Mouse (Mus musculus) T-helper 17 cell (primary cell): ENCODE measurements around the gene Pdzd2.

ENCODE experiments used
- in situ Hi-C, 2 experiments: fragments of 300-600 bp; cut with MboI, MseI; formaldehyde crosslinking; loops; 1 replicate in 1 of 2; 2 replicates in 1 of 2; pipeline ENCODE4 v1.15.1; 2025; ENCODE audit warnings: high pct_unique_total_duplicates in 2 of 2

Gene Pdzd2

DNA sequence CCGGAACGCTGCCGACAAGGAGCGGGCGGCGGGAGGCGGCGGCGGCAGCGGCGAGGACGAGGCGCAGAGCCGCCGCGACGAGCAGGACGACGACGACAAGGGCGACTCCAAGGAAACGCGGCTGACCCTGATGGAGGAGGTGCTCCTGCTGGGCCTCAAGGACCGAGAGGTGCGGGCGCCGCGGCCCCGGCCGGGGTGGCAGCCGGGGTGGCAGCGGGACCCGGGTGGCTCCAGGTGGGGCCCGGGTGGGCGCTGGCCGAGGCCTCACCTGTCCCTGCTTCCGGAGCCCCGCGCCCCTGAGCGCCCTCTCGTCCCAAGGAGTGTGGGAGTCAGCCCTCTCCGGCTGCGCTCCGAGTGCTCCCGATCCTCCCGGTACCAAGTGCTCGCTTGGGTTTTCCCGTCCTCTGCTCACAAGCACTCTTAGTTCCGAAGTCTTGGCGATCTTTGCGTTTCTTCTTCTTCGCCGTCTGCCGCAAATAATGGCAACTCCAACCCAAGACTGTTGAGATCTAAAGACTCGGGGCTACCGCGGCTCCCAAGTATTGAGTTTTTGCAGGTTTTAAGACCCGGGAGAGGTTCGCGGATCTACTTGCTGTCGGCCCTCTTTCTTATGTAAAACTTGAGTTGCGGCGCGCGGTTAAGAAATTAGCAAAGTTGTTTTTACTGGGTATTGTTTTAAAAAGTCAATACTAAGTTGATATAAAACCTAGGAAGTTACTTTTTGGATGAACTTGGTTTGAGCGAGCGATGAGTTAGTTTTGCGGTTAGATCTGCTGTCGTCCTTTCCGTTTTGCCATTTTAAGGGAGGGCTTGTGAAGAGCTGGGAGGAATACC, 417.7 kb downstream of the Pdzd2 start, which contains the start of gene 1810049J17Rik:
Gene 1810049J17Rik, minus strand, starts transcription at position 112 of the 834 bp plus-strand sequence.
- in situ Hi-C loops, result loop anchor here in 1 of 2 experiments (25.0 kb wide), 1 partner anchor 335 kb away; the partner anchor contains the start of gene Sub1

DNA sequence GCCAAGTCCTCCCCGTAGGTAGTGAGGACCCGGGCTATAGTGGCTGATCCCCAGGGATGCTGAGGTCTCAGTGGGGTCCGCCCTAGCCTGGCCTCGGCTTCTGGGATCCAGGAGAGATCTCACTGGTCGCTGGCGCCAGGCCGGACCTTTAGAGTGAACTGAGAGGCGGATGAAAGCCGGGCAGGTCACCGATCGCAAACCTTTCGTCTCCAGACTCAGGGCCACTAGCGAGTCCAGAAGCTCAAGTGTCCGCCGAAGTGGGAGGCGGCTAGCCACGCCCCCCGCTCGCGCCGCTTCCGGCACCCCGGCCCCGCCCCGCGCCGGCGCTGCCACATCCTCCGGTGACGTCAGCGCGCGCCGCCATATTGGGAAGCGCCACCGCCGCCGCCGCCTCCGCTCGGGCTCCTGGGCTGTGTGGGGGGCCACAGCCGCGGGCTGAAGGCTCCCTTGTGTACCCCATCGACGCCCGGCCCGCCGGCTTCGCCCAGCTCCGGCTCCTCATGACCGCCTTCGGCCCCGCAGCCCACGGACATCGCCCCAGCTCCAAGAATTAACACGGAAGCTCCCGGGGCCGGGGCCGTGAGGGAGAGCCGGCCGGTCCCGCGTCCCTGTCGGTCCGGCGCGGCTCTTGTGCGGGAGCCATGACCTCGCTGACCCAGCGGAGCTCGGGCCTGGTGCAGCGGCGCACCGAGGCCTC, 418.5 kb downstream of the Pdzd2 start, which contains the start of gene Golph3:
Gene Golph3, plus strand, starts transcription at position 360 of the 697 bp plus-strand sequence.
- in situ Hi-C loops, result loop anchor here in 1 of 2 experiments (25.0 kb wide), 1 partner anchor 334 kb away; the partner anchor contains the start of gene Sub1

DNA sequence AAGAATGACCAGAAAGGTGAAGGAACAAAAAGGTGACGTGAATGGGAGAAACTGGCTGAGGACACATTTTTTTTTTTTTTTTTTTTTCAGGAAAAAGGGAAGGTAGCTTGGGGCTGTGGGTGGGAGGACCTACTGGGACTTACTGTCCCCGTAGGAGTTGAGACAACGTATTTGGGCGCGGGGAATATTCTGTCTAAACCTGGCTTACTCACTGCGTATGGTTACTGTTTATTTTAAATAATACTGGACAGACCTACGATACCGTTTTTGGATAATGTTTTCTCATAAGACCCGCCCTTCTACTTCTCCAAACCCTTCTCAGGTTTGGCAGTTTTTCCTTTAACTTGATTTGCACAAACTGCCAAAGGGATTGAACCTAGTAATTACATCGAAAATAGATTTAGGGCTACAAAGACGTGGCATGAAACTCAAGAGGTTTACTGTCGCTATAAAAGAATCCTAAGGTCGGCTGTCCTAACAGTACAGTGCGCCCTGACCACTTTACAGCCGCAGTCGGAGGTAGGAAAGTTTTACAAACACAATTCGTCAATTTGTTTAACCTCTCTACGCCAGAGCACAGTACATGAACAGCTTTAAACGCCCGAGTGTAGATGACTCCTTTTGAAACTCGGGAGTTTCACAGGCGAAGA, 419.2 kb downstream of the Pdzd2 start:
- in situ Hi-C loops, result loop anchor here in 1 of 2 experiments (25.0 kb wide), 1 partner anchor 333 kb away; the partner anchor contains the start of gene Sub1

DNA sequence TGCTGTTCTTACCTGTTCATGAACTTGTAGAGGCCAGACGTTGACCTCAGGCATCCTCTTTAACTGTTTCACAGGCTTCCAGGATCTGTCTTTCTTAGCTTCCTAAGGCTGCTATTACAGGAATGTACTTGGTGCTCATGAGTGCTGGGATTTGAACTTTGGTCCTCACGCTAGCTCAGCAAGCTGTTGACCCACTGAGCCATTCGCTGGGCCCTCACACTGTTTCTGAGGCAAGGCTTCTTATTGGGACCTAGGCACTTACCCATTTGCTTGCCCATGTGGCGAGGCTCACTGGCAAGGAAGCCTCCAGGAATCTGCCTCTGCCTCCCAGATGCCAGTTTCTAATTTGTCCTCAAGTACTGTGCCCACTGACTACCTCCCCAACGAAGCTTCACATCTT, 419.8 kb downstream of the Pdzd2 start:
- in situ Hi-C loops, result loop anchor here in 1 of 2 experiments (25.0 kb wide), 1 partner anchor 333 kb away; the partner anchor contains the start of gene Sub1

DNA sequence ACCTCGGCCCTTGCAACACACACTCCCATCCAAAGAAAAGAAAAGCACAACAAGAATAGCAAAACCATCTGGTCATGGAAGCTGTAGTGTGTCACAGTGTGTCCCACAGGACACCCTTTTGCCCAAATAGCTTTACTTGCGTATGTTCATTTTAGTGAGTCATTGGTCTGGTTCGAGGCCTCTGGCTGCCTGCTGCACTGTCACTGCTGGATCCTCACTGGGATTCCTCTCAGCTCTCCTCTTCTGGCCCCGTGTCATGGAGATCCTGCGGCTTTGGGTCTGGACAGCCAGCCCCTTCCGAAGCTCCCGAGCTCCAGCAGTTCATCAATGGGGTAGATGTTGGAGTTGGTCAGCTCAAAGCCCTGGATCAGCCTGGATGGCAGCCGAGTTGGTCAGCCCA, 421.3 kb downstream of the Pdzd2 start:
- in situ Hi-C loops, result loop anchor here in 1 of 2 experiments (25.0 kb wide), 1 partner anchor 331 kb away; the partner anchor contains the start of gene Sub1

DNA sequence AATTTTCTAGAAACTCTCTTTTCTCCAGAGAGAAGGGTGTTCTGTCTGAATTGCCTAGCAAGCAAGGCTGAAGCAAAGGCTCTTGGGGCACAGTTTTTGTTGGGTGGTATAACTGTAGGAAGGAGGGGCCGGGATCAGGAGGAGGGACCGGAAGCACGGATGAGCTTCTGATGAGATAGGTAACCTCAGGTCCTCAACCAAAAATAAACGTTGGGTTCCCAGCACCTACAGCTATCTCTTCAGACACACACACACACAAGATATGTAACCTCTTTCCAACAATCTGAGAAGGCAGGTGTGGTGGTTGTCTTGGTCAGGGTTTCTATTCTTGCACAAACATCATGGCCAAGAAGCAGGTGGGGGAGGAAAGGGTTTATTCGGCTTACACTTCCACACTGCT, 422.4 kb downstream of the Pdzd2 start:
- in situ Hi-C loops, result loop anchor here in 1 of 2 experiments (25.0 kb wide), 1 partner anchor 330 kb away; the partner anchor contains the start of gene Sub1

DNA sequence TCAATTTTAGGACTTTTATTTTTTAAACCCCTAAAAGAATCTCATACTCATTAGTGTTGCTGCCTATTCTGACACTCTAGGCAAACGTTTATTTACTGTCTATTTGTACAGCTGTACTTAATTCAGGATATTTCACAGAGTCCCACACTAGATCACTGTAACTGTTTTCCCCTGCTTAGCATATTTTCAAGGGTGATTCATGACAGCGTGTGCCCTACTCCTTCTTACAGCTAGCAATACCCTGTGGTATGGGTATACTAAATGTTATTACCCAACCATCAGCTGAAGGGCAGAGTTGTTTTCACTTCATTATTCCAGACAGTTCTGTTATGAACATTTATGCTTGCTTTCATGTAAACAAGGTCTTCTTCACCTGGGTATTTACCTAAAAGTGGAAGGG, 423.7 kb downstream of the Pdzd2 start:
- in situ Hi-C loops, result loop anchor here in 1 of 2 experiments (25.0 kb wide), 1 partner anchor 329 kb away; the partner anchor contains the start of gene Sub1

DNA sequence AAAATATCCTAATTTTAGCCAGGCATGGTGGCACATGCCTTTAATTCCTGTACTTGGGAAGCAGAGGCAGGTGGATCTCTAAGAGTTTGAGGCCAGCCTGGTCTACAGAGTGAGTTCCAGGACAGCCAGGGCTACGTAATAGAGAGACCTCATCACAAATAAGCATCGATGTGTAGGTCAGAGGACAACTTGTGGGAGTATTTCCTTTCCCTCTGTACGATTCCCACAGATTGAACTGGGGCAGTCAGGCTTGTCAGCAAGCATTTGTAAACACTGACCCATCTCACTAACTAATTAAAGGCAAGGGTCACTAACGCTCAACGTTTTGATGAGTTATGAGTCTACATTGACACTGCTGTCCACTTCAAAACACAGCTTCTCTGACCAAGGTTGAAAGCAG, 425.1 kb downstream of the Pdzd2 start:
- in situ Hi-C loops, result loop anchor here in 1 of 2 experiments (25.0 kb wide), 1 partner anchor 327 kb away; the partner anchor contains the start of gene Sub1

DNA sequence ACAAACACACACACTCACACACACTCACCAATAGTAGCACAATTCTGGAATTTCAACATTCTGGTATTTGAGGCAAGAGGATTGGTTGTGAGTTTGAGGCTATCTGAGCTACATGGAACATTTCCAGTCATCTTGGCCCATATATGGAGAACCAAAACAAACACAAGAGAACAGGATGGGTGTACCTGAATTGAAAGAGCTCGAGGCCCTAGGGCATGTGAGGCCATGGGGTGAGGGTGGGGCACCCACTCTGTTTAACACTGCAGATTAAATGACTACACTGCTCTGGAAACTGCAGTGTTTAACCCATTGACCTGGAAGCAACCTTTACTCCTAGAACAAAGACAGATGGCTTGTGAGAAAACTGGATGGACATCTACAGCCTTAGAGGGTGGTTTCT, 426.5 kb downstream of the Pdzd2 start:
- in situ Hi-C loops, result loop anchor here in 1 of 2 experiments (25.0 kb wide), 1 partner anchor 326 kb away; the partner anchor contains the start of gene Sub1

DNA sequence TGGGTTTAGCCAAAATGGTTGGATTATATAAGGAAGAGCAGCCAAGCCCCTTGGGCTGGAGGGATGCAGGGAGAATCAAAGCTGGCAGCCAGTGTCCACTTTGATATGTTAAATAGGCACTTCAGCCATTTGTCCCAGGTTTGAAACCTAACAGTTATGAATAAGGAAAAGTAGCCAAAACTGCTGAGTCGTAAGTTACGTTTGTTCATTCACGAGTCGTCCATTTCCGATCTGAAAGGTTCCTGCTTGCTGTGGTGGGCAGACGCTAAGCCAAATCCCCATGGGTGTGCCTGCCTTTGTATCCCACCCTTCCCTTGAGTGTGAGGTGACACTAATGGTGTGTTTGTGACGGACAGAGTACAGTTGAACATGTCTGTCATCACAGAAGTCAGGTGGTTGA, 428.3 kb downstream of the Pdzd2 start:
- in situ Hi-C loops, result loop anchor here in 1 of 2 experiments (25.0 kb wide), 1 partner anchor 324 kb away; the partner anchor contains the start of gene Sub1

DNA sequence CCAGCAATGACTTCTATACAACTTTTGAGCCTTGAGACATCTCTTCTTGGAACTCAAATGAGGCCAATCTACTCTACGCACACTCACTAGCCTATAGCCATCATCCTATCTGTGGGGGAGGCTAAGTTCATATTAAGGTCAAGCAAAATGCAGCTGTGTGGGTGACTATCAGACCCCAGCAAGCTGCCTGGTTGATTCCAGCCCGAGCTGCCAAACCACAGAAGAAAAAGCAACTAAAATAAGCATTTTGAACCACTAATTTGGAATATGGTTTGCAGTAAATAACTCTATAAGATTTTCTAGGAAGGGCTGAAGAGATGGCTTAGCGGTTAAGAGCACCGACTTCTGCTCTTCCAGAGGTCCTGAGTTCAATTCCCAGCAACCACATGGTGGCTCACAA, 429.0 kb downstream of the Pdzd2 start:
- in situ Hi-C loops, result loop anchor here in 1 of 2 experiments (25.0 kb wide), 1 partner anchor 323 kb away; the partner anchor contains the start of gene Sub1
